Mouse (Mus musculus) MN1 (cell line): Measurements from ENCODE around the gene Tspan10.

Experiments used
- DNase-seq: peaks from one replicate; pipeline ENCODE4 v3.0.0-alpha.2; 2016; ENCODE audit warnings: low spot score

Tspan10 gene

GRCm38 (mm10) chr11:120492878-120493203 lies 50.4 kb downstream of the Tspan10 start:
- DNase-seq: peak; percentile 52

DNA sequence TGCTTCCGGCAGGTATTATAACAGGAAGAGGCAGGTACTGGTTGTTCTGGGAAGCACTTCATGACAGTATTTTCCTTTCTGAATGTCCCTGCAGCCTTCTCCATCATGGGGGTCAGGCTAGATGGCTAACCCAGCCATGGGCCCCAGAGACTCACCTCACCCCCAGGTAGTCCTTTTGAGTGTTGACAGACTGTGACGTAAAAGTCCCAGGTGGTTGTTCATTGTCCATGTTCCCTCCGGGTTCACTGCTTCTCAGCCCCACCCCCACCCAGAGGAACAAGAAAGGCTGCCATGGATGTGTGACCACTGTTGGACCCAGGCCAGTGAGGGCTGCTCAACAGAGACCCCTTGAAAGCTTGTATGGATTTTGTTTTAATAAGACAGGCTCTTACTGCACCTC lies 50.9 kb downstream of the Tspan10 start:
- no peak for DNase-seq

DNA sequence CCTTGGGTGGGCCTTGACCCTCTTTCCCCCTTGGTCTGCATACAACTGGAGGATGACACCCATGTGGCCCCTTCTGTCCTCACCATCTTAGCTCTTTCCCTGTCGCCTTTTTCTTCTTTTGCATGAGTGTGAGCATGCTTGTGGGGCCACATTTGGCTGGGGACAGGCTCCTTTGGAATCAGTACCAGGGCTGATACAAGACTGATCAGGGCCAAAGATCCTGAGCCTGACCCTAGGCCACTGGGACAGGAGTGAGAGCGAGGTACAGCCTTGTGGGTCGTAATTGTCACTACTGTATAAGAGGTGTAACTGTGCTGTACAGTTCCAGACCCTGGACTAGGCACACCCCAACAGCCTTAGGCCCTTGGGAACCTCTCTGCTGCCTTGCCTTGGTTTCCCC lies 51.5 kb downstream of the Tspan10 start:
- DNase-seq: no peak
